Mouse (Mus musculus) embryonic facial prominence, embryonic 11.5 days (tissue): ENCODE data around the gene Gm5724. TPM values are rescaled to one million over a fixed set of nuclear protein-coding genes. Genes with fewer than 3 reads are reported as not detected.
A peak's percentile ranks its signal among the peaks of the same experiment; 100 is the strongest.

Experiments used
- ATAC-seq: fragments of 200-750 bp; cut with Nextera tagmentation; replicated peaks from 2 replicates; pipeline ENCODE4 v1.8.0; 2017; ENCODE audit warnings: low read depth; ENCODE audit not compliant: insufficient number of reproducible peaks, low FRiP score, low TSS enrichment
- DNase-seq: peaks from one replicate; pipeline ENCODE4 v3.0.0-alpha.2; 2015; ENCODE audit warnings: low spot score
- H3K27ac ChIP-seq: fragments of 300-500 bp; sonication (generic); replicated peaks from 2 replicates; pipeline ENCODE4 v1.5.1; 2014; ENCODE audit warnings: mild to moderate bottlenecking, low read depth, low read length, control low read depth
- H3K27me3 ChIP-seq: fragments of 300-500 bp; sonication (generic); 2 replicates; pipeline ENCODE4 v1.6.1; 2014; ENCODE audit warnings: mild to moderate bottlenecking, low read length, moderate library complexity, mixed read lengths; ENCODE audit not compliant: control insufficient read depth, insufficient read depth
- H3K36me3 ChIP-seq: fragments of 300-500 bp; sonication (generic); replicated peaks from 2 replicates; pipeline ENCODE4 v1.6.1; 2014; ENCODE audit warnings: low read depth, mild to moderate bottlenecking, low read length, moderate library complexity, mixed read lengths; ENCODE audit not compliant: control insufficient read depth, insufficient read depth
- H3K4me1 ChIP-seq: fragments of 300-500 bp; sonication (generic); 2 replicates; pipeline ENCODE4 v1.6.1; 2014; ENCODE audit warnings: low read length, mixed read lengths; ENCODE audit not compliant: control insufficient read depth, insufficient read depth
- H3K4me2 ChIP-seq: fragments of 300-500 bp; sonication (generic); 2 replicates; pipeline ENCODE4 v1.6.1; 2014; ENCODE audit warnings: low read depth, mild to moderate bottlenecking, control low read depth, low read length, moderate library complexity
- H3K4me3 ChIP-seq: fragments of 300-500 bp; sonication (generic); 2 replicates; pipeline ENCODE4 v1.5.1; 2014; ENCODE audit warnings: low read depth, low read length, control low read depth
- H3K9ac ChIP-seq: fragments of 300-500 bp; sonication (generic); replicated peaks from 2 replicates; pipeline ENCODE4 v1.6.1; 2014; ENCODE audit warnings: mild to moderate bottlenecking, control low read depth, low read length
- H3K9me3 ChIP-seq: fragments of 300-500 bp; sonication (generic); replicated peaks from 2 replicates; pipeline ENCODE4 v1.6.1; 2016; ENCODE audit warnings: mild to moderate bottlenecking, low read length, inconsistent platforms, mixed read lengths; ENCODE audit not compliant: control insufficient read depth
- WGBS: fragments of 180-500 bp; shearing (Covaris S2); extraction: QIAGEN DNeasy Blood & Tissue Kit; methylation state at CpG from one replicate; pipeline ENCODE4 v1.1.7; 2014; 5-methylcytosine and 5-hydroxymethylcytosine counted together
- polyA plus RNA-seq: library from polyadenylated mRNA; unstranded; fragments of >200 nt; fragmentation: Nextera tagmentation; extraction: Ambion mirVana; gene quantifications from 2 replicates; pipeline ENCODE4 v1.2.1, GENCODE M21; 2014

Gene Gm5724
- not detected in 2 replicates for polyA plus RNA-seq

GRCm38 (mm10) chr6:141773710-141774109, at the start of gene Gm5724:
Gene Gm5724, minus strand, starts transcription at chr6:141773810.
- no peak within 1 kb of the TSS for H3K4me2 ChIP-seq
- H3K4me1 ChIP-seq: no peaks in the 10 kb centered on the region
- H3K4me3 ChIP-seq: no peak within 1 kb of the TSS
- ATAC-seq (no peak), DNase-seq (no peak)
- no peaks in the 10 kb centered on the region for H3K9me3 ChIP-seq
- H3K36me3 ChIP-seq: no peaks in the 10 kb centered on the region
- H3K9ac ChIP-seq: no peak within 1 kb of the TSS
- H3K27me3 ChIP-seq: no peaks in the 10 kb centered on the region
- 84% methylated on average over 3 of the region's 3 CpGs for WGBS
- H3K27ac ChIP-seq: no peak within 1 kb of the TSS

DNA sequence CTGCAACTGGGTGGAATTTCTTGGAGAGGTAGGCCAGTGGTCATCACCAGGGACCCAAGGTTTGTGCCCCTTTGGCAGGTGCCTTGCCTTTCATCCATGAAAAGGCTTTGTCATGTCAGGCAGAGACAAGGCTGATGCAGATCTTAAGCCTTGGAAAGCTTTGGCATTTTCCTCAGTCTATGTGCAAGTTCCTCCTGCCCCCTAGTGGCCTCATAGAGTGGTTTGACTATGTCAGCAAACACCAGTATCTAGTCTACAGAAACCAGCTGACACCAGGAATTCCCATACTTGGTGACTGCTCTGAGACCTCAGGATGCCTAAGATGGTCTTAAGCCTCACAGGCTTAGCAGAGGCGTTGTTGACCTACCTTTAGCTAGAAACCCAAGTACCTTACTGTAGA, 24.2 kb upstream of the Gm5724 start:
- DNase-seq: peak; percentile 73
- Histone ChIP-seq H3K4me1 (no peaks in the 10 kb centered on the region), H3K4me3 (no peak overlapping the region), H3K36me3 (no peaks in the 10 kb centered on the region), H3K4me2 (no peak overlapping the region), H3K27me3 (no peaks in the 10 kb centered on the region), H3K27ac (no peak overlapping the region), H3K9ac (no peak overlapping the region), H3K9me3 (no peaks in the 10 kb centered on the region)
- 26% methylated on average over 1 of the region's 1 CpGs for WGBS
- ATAC-seq: peak; percentile 75

DNA sequence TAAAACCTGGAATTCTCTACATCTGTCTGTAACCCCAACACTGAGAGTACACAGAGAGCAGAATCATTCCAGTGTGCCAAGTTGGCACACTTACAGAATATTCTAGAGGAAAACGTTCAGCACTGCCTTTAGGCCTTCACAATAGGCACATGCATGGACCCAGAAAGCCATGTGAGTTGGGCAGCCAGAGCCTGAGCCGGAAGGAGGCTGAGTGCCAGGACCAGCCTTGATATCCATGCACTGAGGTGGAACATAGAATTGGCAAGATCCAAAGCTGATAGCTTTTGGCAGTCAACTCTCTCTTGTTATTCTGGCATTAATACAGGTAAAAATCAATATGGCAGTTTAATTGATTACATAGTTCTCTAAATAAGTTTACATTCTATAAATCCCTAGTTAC, 866 bp upstream of the Gm5724 start:
- whole genome bisulfite sequencing: 90% methylated on average over 2 of the region's 2 CpGs
- DNase-seq (no peak), ATAC-seq (no peak)
- Histone ChIP-seq H3K9me3 (no peaks in the 10 kb centered on the region), H3K9ac (no peak overlapping the region), H3K27ac (no peak overlapping the region), H3K4me2 (no peak overlapping the region), H3K4me3 (no peak overlapping the region), H3K36me3 (no peaks in the 10 kb centered on the region), H3K27me3 (no peaks in the 10 kb centered on the region), H3K4me1 (no peaks in the 10 kb centered on the region)

DNA sequence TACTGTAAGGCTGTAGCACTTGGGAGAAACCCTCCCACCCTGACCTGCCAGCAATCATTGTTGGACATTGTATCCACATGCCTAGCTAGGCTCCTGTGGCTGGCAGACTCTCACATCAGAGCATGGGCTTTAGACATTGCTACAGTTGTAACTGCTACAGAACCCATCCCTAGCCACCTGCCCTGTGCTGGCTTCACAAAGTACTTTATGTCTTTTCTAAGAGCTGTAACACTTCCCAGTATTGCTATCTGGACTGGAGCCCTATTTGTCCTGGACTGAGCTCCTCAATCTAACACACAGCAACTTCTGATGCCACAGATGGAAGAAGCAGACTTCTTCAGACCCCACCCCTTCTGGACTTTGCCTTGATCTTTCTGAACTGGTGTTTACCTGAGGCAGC, 82.4 kb downstream of the Gm5724 start:
- Histone ChIP-seq H3K4me2 (no peak overlapping the region), H3K27me3 (no peaks in the 10 kb centered on the region), H3K4me1 (no peaks in the 10 kb centered on the region), H3K9ac (no peak overlapping the region), H3K9me3 (no peaks in the 10 kb centered on the region), H3K4me3 (no peak overlapping the region), H3K27ac (no peak overlapping the region), H3K36me3 (no peaks in the 10 kb centered on the region)
- DNase-seq (no peak), ATAC-seq (no peak)

- 69% methylated on average over 4 of the region's 4 CpGs for WGBS
Observed at GRCm38 (mm10) chr6:141687008-141687407, 86.6 kb downstream of the Gm5724 start.

More at GRCm38 (mm10) chr6:141687008-141687407, 86.6 kb downstream of the Gm5724 start:
- Histone ChIP-seq H3K4me3 (no peak overlapping the region), H3K27me3 (no peaks in the 10 kb centered on the region), H3K4me1 (no peaks in the 10 kb centered on the region), H3K36me3 (no peaks in the 10 kb centered on the region), H3K9ac (no peak overlapping the region), H3K9me3 (no peaks in the 10 kb centered on the region), H3K4me2 (no peak overlapping the region), H3K27ac (no peak overlapping the region)
- ATAC-seq: no peak
- DNase-seq: no peak

Other genes starting within 250 kb of the Gm5724 start
- gene Slco1c1, start 249.4 kb downstream of the Gm5724 start, polyA plus RNA-seq: 0.15 TPM in 1 of 2 replicates, not detected in the other
- not detected in 2 replicates for gene Slco1b2, start 144.3 kb downstream of the Gm5724 start, polyA plus RNA-seq
- gene Slco1a4, start 82.4 kb upstream of the Gm5724 start, polyA plus RNA-seq: not detected in 2 replicates
- gene Slco1a1, start 173.2 kb upstream of the Gm5724 start, polyA plus RNA-seq: not detected in 2 replicates
- gene Gm6614, start 237.6 kb upstream of the Gm5724 start, polyA plus RNA-seq: not detected in 2 replicates